Mouse (Mus musculus): ENCODE data around the gene Ifi27l2b. TPM values are rescaled to one million over a fixed set of nuclear protein-coding genes. Genes with fewer than 3 reads are reported as not detected.

Ifi27l2b gene
- polyA plus RNA-seq (2015; fragmentation: Nextera tagmentation; extraction: Ambion mirVana) = not detected in 2 replicates

- no peaks in the 10 kb centered on the region for H3K9me3 ChIP-seq (ENCODE audit: low read length)
Observed at GRCm38 (mm10) chr12:103457140-103457539, at the start of gene Ifi27l2b. Gene Ifi27l2b, minus strand, starts transcription at chr12:103457223.

GRCm38 (mm10) chr12:103504402-103504801 is 47.4 kb upstream of the Ifi27l2b start:
- Histone ChIP-seq H3K27ac (ENCODE audit: low read length) (no peak overlapping the region), H3K9ac (replicated peaks; ENCODE audit: low read length) (no peak overlapping the region), H3K36me3 (ENCODE audit: insufficient read depth, low read length) (no peaks in the 10 kb centered on the region), H3K9me3 (ENCODE audit: low read length) (no peaks in the 10 kb centered on the region), H3K4me1 (ENCODE audit: insufficient read depth, low read length) (no peaks in the 10 kb centered on the region), H3K4me3 (ENCODE audit: low read length) (no peak overlapping the region), H3K27me3 (ENCODE audit: insufficient read depth, low read length) (no peaks in the 10 kb centered on the region), H3K4me2 (replicated peaks; ENCODE audit: low read depth, low read length) (no peak overlapping the region)
- 73% methylated on average over 3 of the region's 3 CpGs for WGBS
- ATAC-seq (ENCODE audit: low FRiP score, low TSS enrichment) = no peak

More at GRCm38 (mm10) chr12:103457140-103457539, at the start of gene Ifi27l2b:
- Histone ChIP-seq H3K4me3 (ENCODE audit: low read length) (no peak within 1 kb of the TSS), H3K36me3 (ENCODE audit: insufficient read depth, low read length) (no peaks in the 10 kb centered on the region), H3K4me1 (ENCODE audit: insufficient read depth, low read length) (no peaks in the 10 kb centered on the region), H3K27ac (ENCODE audit: low read length) (no peak within 1 kb of the TSS), H3K9ac (replicated peaks; ENCODE audit: low read length) (no peak within 1 kb of the TSS), H3K27me3 (ENCODE audit: insufficient read depth, low read length) (no peaks in the 10 kb centered on the region), H3K4me2 (replicated peaks; ENCODE audit: low read depth, low read length) (no peak within 1 kb of the TSS)
- no peak for ATAC-seq (ENCODE audit: low FRiP score, low TSS enrichment)
- 71% methylated on average over 3 of the region's 3 CpGs for WGBS

- WGBS = 81% methylated on average over 3 of the region's 3 CpGs
- Histone ChIP-seq H3K36me3 (ENCODE audit: insufficient read depth, low read length) (no peaks in the 10 kb centered on the region), H3K27me3 (ENCODE audit: insufficient read depth, low read length) (no peaks in the 10 kb centered on the region), H3K4me2 (replicated peaks; ENCODE audit: low read depth, low read length) (no peak overlapping the region), H3K27ac (ENCODE audit: low read length) (no peak overlapping the region), H3K4me3 (ENCODE audit: low read length) (no peak overlapping the region), H3K4me1 (ENCODE audit: insufficient read depth, low read length) (no peaks in the 10 kb centered on the region), H3K9ac (replicated peaks; ENCODE audit: low read length) (no peak overlapping the region), H3K9me3 (ENCODE audit: low read length) (no peaks in the 10 kb centered on the region)
- no peak for ATAC-seq (ENCODE audit: low FRiP score, low TSS enrichment)
Observed at GRCm38 (mm10) chr12:103503300-103503699, 46.3 kb upstream of the Ifi27l2b start.

DNA sequence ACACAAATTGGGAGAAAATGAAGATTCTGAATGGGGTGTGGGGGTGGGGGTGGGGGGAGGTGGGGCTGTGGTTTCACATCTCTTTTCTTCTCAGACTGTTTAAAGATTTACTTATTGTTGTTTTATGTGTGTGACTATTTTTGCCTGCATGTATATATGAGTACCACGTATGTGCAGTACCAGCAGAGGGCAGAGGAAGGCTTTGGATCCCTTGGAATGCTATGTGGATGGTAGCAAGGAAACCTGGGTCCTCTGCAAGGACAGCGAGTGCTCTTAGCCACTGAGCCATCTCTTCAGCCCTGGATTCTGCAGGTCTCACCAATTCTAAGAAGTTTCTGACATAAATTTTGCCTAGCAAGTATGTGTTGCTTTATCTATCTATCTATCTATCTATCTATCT is 42.2 kb upstream of the Ifi27l2b start:
- Histone ChIP-seq H3K9ac (replicated peaks; ENCODE audit: low read length) (no peak overlapping the region), H3K4me3 (ENCODE audit: low read length) (no peak overlapping the region), H3K4me1 (ENCODE audit: insufficient read depth, low read length) (no peaks in the 10 kb centered on the region), H3K27ac (ENCODE audit: low read length) (no peak overlapping the region), H3K4me2 (replicated peaks; ENCODE audit: low read depth, low read length) (no peak overlapping the region), H3K27me3 (ENCODE audit: insufficient read depth, low read length) (no peaks in the 10 kb centered on the region), H3K36me3 (ENCODE audit: insufficient read depth, low read length) (no peaks in the 10 kb centered on the region), H3K9me3 (ENCODE audit: low read length) (no peaks in the 10 kb centered on the region)
- 83% methylated on average over 2 of the region's 2 CpGs for WGBS
- ATAC-seq (ENCODE audit: low FRiP score, low TSS enrichment) = no peak

DNA sequence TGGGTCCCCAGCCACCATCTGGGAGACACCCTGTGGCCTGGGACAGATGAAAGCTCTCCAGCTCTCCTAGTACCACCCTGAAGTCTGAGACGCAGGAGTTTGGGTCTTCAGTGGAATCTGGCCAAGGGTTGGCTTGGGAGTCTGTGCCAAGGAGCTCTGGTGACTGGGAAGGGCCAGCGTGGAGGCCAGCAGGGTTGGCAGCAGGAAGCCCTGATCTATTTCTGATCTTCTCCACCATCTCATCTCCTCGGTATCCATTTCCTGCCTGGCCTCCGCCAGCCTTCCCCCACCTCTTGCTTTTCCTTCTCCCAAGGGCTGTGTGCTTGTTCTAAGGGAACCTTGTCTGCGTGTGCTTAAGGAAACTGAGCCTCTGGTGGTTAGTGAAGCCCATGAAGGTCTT is 41.7 kb upstream of the Ifi27l2b start:
- Histone ChIP-seq H3K9me3 (ENCODE audit: low read length) (no peaks in the 10 kb centered on the region), H3K36me3 (ENCODE audit: insufficient read depth, low read length) (no peaks in the 10 kb centered on the region), H3K4me2 (replicated peaks; ENCODE audit: low read depth, low read length) (no peak overlapping the region), H3K4me3 (ENCODE audit: low read length) (no peak overlapping the region), H3K4me1 (ENCODE audit: insufficient read depth, low read length) (no peaks in the 10 kb centered on the region), H3K9ac (replicated peaks; ENCODE audit: low read length) (no peak overlapping the region), H3K27me3 (ENCODE audit: insufficient read depth, low read length) (no peaks in the 10 kb centered on the region), H3K27ac (ENCODE audit: low read length) (no peak overlapping the region)
- WGBS = 66% methylated on average over 5 of the region's 5 CpGs
- ATAC-seq (ENCODE audit: low FRiP score, low TSS enrichment) = no peak

DNA sequence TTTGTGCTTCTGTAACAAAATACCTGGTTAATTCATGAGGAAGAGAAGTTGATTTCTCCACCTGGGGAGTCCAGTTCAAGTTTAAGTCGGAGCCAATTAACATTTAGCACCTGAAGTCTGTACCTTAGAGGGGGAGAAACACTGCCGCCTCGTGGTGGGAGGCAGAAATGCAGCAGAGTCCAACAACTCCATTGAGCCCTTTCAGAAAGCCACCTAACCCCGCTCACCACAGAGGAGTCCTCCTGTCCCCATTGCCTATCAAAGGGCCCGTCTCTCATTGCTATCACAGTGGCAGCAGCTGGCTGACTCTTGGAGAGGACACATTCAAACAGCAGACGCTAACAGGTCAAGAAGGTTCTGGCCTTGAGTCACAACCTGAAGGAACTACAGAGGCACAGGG is 37.5 kb upstream of the Ifi27l2b start:
- Histone ChIP-seq H3K4me2 (replicated peaks; ENCODE audit: low read depth, low read length) (no peak overlapping the region), H3K4me1 (ENCODE audit: insufficient read depth, low read length) (no peaks in the 10 kb centered on the region), H3K9me3 (ENCODE audit: low read length) (no peaks in the 10 kb centered on the region), H3K27me3 (ENCODE audit: insufficient read depth, low read length) (no peaks in the 10 kb centered on the region), H3K36me3 (ENCODE audit: insufficient read depth, low read length) (no peaks in the 10 kb centered on the region), H3K27ac (ENCODE audit: low read length) (no peak overlapping the region), H3K9ac (replicated peaks; ENCODE audit: low read length) (no peak overlapping the region), H3K4me3 (ENCODE audit: low read length) (no peak overlapping the region)
- no peak for ATAC-seq (ENCODE audit: low FRiP score, low TSS enrichment)
- 21% methylated on average over 6 of the region's 6 CpGs for WGBS

- no peak for ATAC-seq (ENCODE audit: low FRiP score, low TSS enrichment)
- 36% methylated on average over 5 of the region's 5 CpGs for WGBS
Observed at GRCm38 (mm10) chr12:103492767-103493166, 35.7 kb upstream of the Ifi27l2b start.

DNA sequence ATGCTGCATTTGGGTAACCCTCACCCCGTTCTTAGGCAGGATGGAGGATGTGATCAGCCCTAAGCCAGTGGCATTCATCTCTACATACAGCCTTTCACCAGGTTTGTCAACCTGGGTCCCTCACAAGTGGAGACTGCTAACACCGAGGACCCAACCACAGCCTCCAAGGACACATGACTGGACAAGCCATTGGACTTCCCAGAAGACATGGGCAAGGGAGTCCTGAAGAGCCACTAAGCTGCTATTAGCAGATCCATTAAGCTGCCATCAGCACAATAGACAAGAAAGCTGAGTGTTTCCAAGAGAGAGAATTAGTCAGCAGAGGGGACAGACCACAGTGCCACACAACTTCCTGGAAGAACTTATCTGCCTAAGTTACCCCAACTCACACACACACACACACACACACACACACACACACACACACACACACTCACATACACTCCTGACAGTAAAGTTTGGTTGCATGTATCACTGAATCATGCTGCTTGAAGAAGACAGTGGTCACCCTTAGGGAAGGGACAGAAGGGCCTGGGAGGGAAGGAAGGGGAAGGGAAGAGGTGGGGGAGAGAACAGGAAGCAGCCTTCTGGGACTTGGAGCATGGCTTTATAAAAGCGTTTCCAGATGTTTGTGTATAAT is 34.2 kb upstream of the Ifi27l2b start:
- H3K4me1 ChIP-seq (ENCODE audit: insufficient read depth, low read length) = no peaks in the 10 kb centered on the region
- ATAC-seq (ENCODE audit: low FRiP score, low TSS enrichment) = no peak
- H3K4me2 ChIP-seq (replicated peaks; ENCODE audit: low read depth, low read length) = no peak overlapping the region
- H3K9ac ChIP-seq (replicated peaks; ENCODE audit: low read length) = no peak overlapping the region
- H3K36me3 ChIP-seq (ENCODE audit: insufficient read depth, low read length) = no peaks in the 10 kb centered on the region
- H3K27ac ChIP-seq (ENCODE audit: low read length) = no peak overlapping the region
- H3K27me3 ChIP-seq (ENCODE audit: insufficient read depth, low read length) = no peaks in the 10 kb centered on the region
- H3K9me3 ChIP-seq (ENCODE audit: low read length) = no peaks in the 10 kb centered on the region
- WGBS = 77% methylated on average over 3 of the region's 3 CpGs
- H3K4me3 ChIP-seq (ENCODE audit: low read length) = no peak overlapping the region

More at GRCm38 (mm10) chr12:103492767-103493166, 35.7 kb upstream of the Ifi27l2b start:
- Histone ChIP-seq H3K36me3 (ENCODE audit: insufficient read depth, low read length) (no peaks in the 10 kb centered on the region), H3K9me3 (ENCODE audit: low read length) (no peaks in the 10 kb centered on the region), H3K27ac (ENCODE audit: low read length) (no peak overlapping the region), H3K9ac (replicated peaks; ENCODE audit: low read length) (no peak overlapping the region), H3K4me1 (ENCODE audit: insufficient read depth, low read length) (no peaks in the 10 kb centered on the region), H3K4me3 (ENCODE audit: low read length) (no peak overlapping the region), H3K4me2 (replicated peaks; ENCODE audit: low read depth, low read length) (no peak overlapping the region), H3K27me3 (ENCODE audit: insufficient read depth, low read length) (no peaks in the 10 kb centered on the region)

GRCm38 (mm10) chr12:103487750-103488149 is 30.7 kb upstream of the Ifi27l2b start:
- ATAC-seq (ENCODE audit: low FRiP score, low TSS enrichment) = no peak
- Histone ChIP-seq H3K9ac (replicated peaks; ENCODE audit: low read length) (no peak overlapping the region), H3K4me1 (ENCODE audit: insufficient read depth, low read length) (no peaks in the 10 kb centered on the region), H3K9me3 (ENCODE audit: low read length) (no peaks in the 10 kb centered on the region), H3K4me3 (ENCODE audit: low read length) (no peak overlapping the region), H3K27me3 (ENCODE audit: insufficient read depth, low read length) (no peaks in the 10 kb centered on the region), H3K36me3 (ENCODE audit: insufficient read depth, low read length) (no peaks in the 10 kb centered on the region), H3K4me2 (replicated peaks; ENCODE audit: low read depth, low read length) (no peak overlapping the region), H3K27ac (ENCODE audit: low read length) (no peak overlapping the region)
- WGBS = 66% methylated on average over 2 of the region's 2 CpGs

GRCm38 (mm10) chr12:103487276-103487675 is 30.3 kb upstream of the Ifi27l2b start:
- Histone ChIP-seq H3K4me3 (ENCODE audit: low read length) (no peak overlapping the region), H3K9me3 (ENCODE audit: low read length) (no peaks in the 10 kb centered on the region), H3K9ac (replicated peaks; ENCODE audit: low read length) (no peak overlapping the region), H3K4me1 (ENCODE audit: insufficient read depth, low read length) (no peaks in the 10 kb centered on the region), H3K36me3 (ENCODE audit: insufficient read depth, low read length) (no peaks in the 10 kb centered on the region), H3K4me2 (replicated peaks; ENCODE audit: low read depth, low read length) (no peak overlapping the region), H3K27me3 (ENCODE audit: insufficient read depth, low read length) (no peaks in the 10 kb centered on the region), H3K27ac (ENCODE audit: low read length) (no peak overlapping the region)
- ATAC-seq (ENCODE audit: low FRiP score, low TSS enrichment) = no peak
- WGBS = 66% methylated on average over 4 of the region's 4 CpGs

All from kidney, embryonic 16.5 days (tissue).